Mouse (Mus musculus) left cerebral cortex, postnatal 36 days (tissue): ENCODE results near the gene Bricd5. TPM values are rescaled to one million over a fixed set of nuclear protein-coding genes. Genes with fewer than 3 reads are reported as not detected.

Experiments used
- DNase-seq, 2 experiments: peaks; one replicate each; pipeline ENCODE4 v3.0.0; 2021 to 2022; ENCODE audit warnings: low spot score in 2 of 2, mixed read lengths in 1 of 2
- intact Hi-C: fragments of 180-260 bp; cut with DNase I; formaldehyde crosslinking; loops from one replicate; pipeline ENCODE4 v1.15.1; 2025
- total RNA-seq, 2 experiments: library from RNA; stranded (reverse); gene quantifications; 2 replicates each; pipeline ENCODE4 v1.2.3; 2021

Bricd5 gene
- total RNA-seq, 2 experiments from 2014 or later, result 0.86 to 1.1 TPM

DNA sequence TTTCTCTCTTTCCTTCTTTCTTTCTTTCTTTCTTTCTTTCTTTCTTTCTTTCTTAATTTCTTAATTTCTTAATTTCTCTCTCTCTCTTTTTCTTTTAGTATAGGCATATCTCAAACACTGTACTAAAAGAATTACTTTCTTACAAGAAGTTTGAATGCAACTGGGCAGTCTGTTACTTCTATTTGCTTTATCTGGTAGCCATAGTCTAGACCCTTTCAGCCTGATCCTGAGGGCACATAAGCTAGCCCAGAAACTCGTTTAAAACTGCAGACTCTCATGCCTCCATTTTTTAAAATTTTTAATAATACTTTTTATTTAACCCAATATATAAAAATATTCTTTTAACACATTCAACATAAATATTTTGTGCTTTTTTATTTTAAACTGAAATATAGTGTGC, 5.7 kb downstream of the Bricd5 start:
- no peak for DNase-seq
- intact Hi-C loops, result loop anchor here (5.0 kb wide), 1 partner anchor 33 kb away; no protein-coding TSS in a partner anchor

DNA sequence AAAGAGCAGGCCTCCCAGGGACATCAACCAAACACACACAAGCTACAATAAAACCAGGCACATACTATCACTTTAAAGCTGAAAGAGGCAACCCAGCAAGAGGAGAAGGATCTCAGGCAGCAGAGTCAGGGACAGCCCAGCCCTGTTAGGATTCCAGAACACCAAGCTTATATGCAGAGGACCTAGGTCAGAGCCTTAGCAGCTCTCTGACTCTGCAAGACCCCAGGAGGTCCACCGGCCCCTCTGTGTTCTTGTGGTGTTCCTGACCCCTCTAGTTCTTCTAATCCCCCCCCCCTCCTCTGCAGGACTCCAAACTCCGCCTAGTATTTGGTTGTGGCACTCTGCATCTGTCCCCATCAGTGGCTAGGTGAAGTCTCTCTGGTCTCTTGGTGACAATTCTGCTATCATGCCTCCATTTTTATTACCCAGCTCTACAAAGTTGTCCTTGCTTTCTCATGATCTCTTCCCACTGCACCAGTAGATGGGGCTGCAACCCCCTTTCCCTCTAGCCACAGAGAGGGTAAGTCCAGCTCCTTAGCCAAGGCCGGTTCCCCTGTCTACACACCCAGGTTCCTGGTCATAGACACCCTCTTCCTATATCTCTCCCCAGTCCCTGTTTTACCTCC, 6.6 kb downstream of the Bricd5 start:
- intact Hi-C loops, result no loop called here
- DNase-seq, result no peak

DNA sequence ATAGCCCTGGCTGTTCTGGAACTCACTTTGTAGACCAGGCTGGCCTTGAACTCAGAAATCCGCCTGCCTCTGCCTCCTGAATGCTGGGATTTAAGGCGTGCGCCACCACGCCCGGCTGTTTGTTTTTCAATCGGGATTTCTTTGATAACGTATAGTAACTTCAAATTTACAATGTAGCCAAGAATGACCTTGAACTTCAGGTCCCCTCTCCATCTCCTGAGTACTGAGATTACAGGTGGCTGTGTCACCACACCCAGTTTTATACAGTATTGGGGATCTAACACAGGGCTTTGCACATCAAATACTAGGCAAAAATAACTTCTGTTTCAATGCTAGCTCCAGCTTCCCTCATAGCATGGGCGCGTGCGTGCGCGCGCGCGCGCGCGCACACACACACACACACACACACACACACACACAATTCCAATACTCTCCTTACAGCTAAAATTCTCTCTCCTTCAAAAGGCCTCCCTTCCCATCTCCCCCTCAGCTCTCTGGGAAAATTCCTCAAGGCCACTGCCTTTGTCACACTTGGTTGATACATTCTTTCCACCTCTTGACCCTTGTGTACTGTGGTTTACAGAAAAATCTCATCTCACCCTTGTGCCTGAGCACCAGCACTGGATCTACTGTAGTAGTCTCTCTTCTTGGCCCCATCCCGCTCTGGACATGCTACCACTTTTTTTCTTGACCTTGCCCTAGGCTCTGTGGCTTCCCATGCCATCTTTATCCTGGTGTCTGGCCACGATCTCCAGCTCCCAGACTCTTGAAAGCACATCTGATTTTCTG, 7.5 kb downstream of the Bricd5 start:
- DNase-seq, result no peak
- intact Hi-C loops, result no loop called here

DNA sequence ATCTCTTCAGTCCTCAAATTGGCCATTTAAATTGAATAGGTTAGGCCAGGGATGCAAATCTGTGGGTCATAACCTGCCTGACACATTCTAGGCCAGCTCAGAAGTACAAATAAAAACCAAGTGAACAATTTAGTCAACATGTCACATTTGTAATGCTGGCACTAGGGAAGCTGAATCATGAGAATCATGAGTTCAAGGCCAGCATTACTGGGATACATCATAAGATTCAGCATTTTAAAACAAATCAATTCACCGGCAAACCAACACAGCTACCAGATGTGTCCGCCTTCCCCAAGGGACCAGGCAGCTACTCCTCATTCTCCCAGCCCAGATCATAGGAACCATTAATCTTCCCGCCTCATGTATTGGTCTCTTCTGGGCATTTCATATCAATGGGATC, 9.8 kb downstream of the Bricd5 start:
- intact Hi-C loops, result no loop called here
- no peak for DNase-seq

DNA sequence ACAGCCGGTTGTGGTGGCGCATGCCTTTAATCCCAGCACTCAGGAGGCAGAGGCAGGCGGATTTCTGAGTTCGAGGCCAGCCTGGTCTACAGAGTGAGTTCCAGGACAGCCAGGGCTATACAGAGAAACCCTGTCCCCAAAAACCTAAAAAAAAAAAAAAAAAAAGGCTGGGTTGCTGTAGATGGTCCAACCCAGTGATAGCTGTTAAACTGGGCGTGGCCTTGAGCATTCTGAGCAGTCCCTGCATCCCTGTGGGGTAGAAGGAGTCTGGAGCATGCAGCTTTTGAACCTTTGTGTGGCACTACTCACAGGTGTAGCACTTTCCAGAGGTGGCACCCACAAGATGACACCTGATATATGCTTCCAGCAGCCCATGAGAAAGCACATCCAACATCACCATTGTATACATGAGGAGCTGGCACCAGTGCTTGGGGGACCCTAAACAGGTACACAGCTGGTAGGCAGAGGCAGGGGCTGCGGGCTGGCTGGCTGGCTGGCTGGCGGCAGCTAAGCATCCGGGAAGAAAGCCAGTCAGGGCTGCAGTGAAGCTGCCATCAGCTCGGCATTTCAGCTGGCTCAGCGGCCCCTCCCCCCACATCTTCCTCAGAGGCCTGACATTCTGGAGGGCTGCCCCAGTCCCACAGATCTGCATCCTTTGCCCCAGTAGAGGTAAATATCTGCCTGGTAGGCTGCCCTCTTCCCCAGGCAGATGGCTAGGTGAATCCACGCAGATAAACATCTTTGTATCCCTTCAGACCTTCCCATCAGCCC, 11.6 kb downstream of the Bricd5 start:
- intact Hi-C loops, result no loop called here
- no peak for DNase-seq

DNA sequence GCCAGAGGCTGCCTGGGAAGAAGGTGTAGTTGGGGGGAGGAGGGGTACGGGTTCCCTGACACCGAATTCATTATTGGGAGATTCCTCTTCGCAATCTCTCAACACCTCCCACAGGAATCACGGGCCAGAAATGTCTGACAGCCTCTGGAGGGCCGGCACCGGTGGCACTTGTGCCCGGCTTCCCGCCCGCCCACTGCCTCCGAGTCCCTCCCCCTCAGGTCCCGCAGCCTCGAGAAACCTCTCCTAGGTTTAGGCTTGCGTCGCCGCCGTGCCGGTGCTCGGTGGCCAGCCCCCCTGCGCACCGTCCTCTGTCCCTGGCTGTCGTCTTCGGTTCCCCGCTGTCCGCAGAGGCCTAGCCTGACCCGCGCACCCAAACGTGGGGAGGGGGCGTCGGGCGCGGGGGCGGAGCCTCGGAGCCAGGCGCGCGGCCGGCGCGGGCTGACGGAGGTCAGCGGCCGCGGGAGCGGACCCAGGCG, 14.5 kb downstream of the Bricd5 start, which contains the start of gene Caskin1:
Gene Caskin1, plus strand, starts transcription at position 416 of the 476 bp plus-strand sequence.
- intact Hi-C loops, result no loop called here
- DNase-seq, result peak; percentile 60 to 72

DNA sequence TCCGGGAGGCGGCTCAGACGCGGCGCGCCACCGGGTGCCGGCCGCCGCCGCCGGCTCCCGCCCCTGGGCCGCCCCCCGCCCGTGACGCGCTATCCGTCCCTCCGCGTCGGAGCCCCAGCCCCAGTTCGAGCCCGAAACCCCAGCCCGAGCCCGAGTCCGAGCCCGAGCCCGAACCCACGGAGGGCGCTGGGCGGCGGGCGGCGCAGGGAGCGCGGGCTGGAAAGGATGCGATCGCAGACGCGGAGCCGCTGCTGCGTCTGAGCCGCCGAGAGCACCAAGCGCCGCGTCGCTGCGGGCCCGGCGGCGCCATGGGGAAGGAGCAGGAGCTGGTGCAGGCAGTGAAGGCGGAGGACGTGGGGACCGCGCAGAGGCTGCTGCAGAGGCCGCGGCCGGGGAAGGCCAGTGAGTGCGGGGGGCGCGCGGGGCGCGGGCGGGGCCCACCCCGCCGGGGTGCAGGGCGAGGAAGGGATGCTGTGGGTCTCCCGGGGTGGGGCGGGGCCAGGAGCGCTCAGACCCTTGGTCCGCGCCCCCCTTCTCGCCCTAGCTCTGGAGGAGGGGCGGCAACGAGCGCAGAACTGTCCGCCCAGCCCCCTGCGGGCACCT, 15.1 kb downstream of the Bricd5 start:
- DNase-seq, result peak in 1 of 2 experiments; percentile 76
- intact Hi-C loops, result no loop called here

DNA sequence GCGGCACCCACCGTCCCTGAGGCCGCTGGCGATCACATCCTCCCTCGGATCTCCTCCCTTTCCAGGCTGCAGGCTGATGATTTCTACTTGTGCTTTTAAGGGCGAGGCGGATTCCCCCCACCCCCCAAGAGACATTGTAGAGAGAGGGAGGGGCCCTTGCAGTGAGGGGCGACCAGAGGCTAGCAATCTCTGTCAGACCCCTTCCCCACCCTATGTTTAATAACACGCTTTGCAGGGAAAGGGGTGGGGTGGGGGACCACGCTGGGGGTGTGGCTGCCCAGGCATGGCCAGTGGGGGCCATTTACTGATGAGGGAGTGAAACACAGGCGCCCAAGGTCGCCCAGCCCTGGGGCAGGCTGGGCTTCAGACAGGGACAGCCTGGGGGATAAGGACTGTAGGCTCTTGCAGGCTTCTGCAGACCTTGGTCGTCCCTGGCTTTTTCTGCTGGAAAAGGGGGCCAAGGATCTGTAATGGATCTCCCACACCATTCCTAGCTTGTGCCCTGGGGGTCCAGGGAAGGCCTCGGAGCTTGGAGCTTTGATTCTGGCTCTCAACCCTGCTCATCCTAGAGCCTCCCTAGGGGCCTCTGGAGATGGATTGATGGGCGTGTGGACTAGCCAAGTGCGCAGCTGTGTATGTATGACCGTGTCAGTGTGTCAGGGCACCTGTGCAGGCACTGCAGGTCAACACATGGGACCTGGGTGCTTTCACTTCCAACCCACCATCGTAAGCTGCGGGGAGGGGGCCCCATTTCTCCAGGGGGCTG, 15.8 kb downstream of the Bricd5 start:
- DNase-seq, result peak; percentile 6 to 7
- intact Hi-C loops, result no loop called here

DNA sequence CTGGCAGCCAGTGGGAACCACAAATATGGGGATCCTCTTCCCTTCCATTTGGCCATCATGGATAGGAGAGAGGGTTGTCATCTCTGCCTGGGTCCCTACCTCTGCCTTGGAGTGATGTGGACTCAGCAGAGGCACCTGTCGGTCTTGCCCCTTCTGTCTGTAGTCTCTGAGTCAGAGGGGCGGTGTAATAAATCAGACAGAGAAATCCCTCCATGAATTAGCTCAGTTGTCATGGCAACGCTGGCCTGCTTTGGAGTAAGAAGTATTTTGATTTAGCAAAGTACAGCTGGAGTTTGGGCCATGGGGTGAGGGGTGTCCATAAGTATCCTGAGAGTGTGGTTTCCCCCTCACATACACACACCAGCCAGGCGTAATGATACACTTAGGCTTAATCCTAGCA, 16.7 kb downstream of the Bricd5 start:
- DNase-seq, result peak; percentile 6 to 26
- intact Hi-C loops, result no loop called here

DNA sequence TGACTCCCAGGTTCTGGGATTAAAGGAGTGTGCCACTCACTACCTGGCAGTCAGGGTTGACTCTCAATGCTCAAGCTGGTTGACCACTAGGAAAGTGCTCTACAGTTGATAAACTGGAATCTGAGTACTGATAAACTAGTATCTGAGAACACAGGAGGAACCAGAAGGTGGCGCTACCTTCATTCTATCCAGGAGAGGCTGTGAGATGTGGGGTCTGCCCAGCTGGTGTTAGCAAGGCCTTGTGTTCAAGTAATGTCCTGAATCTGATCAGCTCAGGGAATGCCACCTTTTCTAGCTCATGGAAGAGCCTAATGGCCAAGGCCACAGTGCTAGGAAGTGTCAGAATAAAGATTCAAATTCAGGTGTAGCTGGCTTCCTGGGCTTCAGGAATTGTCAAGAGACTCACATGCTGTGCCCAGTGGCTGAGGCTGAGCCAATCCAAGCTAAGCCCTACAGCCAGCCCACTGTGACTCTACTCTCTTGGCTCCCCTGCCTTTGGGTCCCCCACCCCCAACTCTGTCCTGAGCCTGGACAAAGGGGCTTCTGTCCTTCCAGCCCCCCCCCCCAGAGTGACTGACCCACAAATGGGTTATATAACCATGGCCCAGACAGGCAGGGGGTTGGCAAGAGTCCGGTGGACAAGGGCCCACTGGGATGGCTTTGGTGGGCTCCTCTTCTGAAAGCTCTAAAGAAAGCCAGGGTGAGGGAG, 21.1 kb downstream of the Bricd5 start:
- no peak for DNase-seq
- intact Hi-C loops, result no loop called here

DNA sequence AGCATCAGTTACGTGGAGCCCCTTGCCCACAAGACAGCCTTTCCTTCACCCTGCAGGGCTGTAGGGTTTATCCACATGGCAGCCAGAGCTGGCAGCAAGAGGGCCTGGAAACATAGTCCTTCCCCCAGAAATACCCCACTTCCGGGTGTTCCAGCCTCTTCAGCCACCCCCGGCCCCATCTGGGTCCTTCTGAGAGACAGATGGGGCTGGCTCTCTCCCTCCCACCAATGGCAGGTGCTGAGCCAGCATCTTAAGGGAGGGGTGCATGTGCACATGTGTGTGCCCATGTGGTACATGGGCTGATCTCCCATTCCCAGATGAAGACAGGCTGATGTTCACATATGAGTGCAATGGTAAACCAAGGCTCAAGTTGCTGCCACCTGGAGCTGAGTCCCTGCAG, 21.8 kb downstream of the Bricd5 start:
- intact Hi-C loops, result no loop called here
- DNase-seq, result peak; percentile 80 to 84

DNA sequence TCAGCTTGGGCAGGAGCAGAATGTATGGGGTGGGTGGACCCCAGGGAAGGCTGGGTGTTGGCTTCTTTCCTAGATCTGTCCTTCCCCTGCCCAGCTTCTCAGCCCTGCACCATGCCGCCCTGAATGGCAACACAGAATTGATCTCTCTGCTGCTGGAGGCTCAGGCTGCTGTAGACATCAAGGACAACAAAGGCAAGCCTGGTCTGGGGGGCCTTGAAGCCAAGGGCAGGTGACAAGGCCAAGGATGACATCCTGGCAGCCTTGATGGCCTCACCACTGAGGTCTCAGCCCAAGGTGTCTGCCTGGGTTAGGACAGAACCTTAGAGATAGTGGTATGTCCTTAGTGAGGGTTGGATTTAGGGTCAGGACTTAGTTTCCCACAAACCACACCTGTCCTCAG, 22.3 kb downstream of the Bricd5 start:
- intact Hi-C loops, result no loop called here
- DNase-seq, result no peak

DNA sequence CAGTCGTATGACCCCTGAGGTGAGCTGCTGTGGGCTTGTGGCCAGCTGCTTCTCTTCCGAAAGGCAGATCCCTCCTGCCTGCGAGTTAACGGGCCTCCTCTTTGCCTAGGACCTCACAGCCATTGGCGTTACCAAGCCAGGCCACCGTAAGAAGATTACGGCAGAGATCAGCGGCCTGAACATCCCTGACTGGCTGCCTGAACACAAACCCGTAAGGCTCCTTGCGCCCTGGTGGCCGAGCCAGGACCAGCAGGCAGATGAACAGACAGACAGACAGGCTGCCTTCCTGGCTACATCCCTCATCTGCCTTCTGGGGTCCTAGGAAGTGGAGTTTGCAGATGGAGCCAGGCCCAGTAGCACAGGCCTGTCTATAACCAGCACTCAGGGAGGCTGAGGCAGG, 28.5 kb downstream of the Bricd5 start:
- DNase-seq, result no peak
- intact Hi-C loops, result no loop called here

DNA sequence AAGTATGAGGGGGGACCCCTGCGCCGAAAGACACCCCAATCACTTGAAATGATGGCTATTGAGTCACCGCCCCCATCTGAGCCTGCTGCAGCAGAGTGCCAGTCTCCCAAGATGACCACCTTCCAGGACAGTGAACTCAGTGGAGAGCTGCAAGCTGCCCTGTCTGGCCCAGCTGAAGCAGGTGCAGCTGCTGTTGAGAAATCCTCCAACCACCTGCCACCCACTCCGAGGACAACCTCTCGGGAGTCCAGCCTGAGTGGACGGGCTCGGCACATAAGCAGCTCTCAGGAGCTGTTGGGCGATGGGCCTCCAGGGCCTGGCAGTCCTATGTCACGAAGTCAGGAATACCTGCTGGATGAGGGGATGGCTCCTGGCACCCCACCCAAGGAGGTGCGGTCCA, 30.4 kb downstream of the Bricd5 start:
- no peak for DNase-seq
- intact Hi-C loops, result no loop called here

DNA sequence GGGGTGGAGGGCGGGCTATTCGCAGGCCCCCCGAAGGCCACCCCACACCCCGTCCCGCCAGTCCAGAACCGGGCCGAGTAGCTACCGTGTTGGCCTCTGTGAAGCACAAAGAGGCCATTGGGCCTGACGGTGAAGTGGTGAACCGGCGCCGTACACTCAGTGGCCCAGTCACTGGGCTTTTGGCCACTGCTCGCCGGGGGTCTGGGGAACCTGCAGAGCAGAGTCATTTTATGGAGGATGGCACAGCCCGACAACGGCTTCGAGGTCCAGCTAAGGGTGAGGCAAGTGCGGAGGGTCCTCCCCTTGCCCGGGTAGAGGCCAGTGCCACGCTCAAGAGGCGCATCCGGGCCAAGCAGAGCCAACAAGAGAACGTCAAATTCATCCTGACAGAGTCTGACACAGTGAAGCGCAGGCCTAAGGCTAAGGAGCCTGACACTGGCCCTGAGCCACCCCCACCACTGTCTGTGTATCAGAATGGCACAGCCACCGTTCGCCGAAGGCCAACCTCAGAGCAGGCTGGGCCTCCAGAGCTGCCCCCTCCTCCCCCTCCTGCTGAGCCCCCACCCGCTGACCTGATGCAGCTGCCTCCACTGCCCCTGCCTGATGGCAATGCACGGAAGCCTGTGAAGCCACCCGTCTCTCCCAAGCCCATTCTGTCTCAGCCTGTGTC, 31.7 kb downstream of the Bricd5 start:
- intact Hi-C loops, result no loop called here
- DNase-seq, result no peak

DNA sequence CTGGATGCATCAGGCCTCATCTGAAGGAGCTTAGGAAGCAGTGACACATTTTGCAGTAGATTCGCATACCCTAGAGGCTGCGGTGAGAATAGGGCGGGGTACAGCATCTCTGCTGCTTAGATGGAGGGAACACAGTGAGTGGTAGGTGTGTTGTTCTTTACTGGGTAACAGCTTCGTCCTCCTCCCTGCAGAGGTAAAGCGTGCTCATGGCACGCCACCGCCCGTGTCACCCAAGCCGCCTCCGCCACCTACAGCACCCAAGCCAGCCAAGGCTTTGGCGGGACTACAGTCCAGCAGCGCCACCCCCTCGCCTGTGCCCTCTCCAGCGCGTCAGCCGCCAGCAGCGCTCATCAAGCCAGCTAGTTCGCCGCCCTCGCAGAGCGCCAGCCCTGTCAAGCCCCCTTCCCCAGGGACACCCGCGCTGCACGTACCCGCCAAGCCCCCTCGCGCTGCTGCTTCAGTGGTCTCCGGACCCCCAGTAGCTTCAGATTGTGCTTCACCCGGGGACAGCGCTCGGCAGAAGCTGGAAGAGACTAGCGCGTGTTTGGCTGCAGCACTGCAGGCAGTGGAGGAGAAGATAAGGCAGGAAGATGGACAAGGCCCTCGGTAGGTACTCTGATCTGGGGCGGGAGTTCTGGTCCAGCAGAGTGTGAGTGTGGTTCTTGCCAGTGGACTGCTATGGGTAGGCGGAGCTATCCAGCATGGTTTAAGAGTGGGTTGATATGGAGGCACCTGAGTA, 32.8 kb downstream of the Bricd5 start:
- DNase-seq, result peak; percentile 81 to 87
- intact Hi-C loops, result no loop called here

DNA sequence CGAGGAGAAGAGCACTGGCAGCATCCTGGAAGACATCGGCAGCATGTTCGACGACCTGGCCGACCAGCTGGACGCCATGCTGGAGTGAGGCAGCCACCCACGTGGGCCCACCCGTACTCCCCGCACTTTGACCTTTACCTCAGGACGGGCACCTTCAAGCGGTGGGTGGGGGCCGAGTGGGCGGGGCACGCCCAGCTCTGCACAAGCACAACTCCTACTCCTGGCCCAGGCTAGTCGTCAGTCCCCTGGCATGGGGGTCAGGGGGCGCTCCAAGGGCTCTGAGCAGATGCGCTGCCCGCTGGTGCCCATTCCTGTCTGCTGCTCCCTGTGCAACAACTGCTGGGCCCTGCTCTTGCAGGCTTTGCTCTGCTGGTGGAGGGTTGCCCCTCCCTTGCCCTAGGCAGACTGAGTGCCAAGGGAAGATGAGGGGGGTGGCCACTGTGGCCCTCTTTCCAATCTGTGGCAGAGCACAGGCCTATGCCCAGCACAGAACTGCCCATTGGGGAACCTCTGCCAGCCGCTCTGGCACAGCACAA, 33.5 kb downstream of the Bricd5 start:
- intact Hi-C loops, result no loop called here
- DNase-seq, result no peak
